Mouse (Mus musculus): ENCODE data around the gene Det1. TPM values are rescaled to one million over a fixed set of nuclear protein-coding genes. Genes with fewer than 3 reads are reported as not detected.

Gene Det1
- polyA plus RNA-seq, 1 experiment from 2014 or later = 7.8 TPM

DNA sequence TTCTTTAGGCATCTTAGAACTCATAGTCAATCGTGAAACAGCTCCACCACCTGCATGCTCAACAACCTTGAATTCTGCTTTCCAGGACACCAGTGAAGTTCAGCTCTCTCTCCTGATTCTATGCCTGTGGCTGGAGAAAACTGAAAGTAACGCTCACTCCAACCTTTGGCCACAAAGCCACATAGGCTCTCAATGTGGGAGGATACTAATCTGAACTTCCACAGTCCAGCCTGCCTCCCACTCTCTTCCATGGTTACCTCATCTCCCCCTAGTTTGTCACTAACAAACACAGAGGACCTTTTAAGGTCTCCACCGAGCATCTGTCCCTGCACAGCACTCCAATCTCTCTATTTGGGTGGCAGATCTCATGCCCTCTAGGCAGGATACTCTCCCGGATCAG lies 11.4 kb downstream of the Det1 start:
- DNase-seq (ENCODE audit: low spot score) = no peak
- WGBS = 82% methylated on average over 4 of the region's 4 CpGs
- ATAC-seq = no peak

GRCm38 (mm10) chr7:78827749-78828362 lies 19.2 kb downstream of the Det1 start:
- DNase-seq (ENCODE audit: low spot score) = peak; percentile 25
- WGBS = 57% methylated on average over 14 of the region's 14 CpGs
- Histone ChIP-seq H3K4me2 (replicated peaks; ENCODE audit: low read depth, low read length) (no peak overlapping the region), H3K27ac (ENCODE audit: low read length) (0 out of 2 replicates have a peak overlapping the region, but pooled peaks have one; percentile 9), H3K4me1 (ENCODE audit: insufficient read depth, low read depth, low read length) (no peaks in the 10 kb centered on the region), H3K4me3 (ENCODE audit: low read depth, low read length) (no peak overlapping the region), H3K36me3 (ENCODE audit: insufficient read depth, low read length) (no peaks in the 10 kb centered on the region; the same call in none of the 2 replicates), H3K27me3 (replicated peaks; ENCODE audit: insufficient read depth, low read length) (no peaks in the 10 kb centered on the region), H3K9me3 (ENCODE audit: low read length) (no peaks in the 10 kb centered on the region), H3K9ac (replicated peaks; ENCODE audit: low read depth) (no peak overlapping the region)
- no peak for TF ChIP-seq EP300 (IDR thresholded peaks at IDR 0.05)
- ATAC-seq = peak; percentile 26

More for the DNA sequence above, 11.4 kb downstream of the Det1 start:
- Histone ChIP-seq H3K4me3 (ENCODE audit: low read depth, low read length) (no peak overlapping the region), H3K9me3 (ENCODE audit: low read length) (no peaks in the 10 kb centered on the region), H3K27ac (ENCODE audit: low read length) (no peak overlapping the region), H3K36me3 (ENCODE audit: insufficient read depth, low read length) (peaks cover 7% of the 10 kb centered on the region; the same call in 1 of the 2 replicates), H3K27me3 (replicated peaks; ENCODE audit: insufficient read depth, low read length) (no peaks in the 10 kb centered on the region), H3K4me1 (ENCODE audit: insufficient read depth, low read depth, low read length) (no peaks in the 10 kb centered on the region), H3K9ac (replicated peaks; ENCODE audit: low read depth) (no peak overlapping the region), H3K4me2 (replicated peaks; ENCODE audit: low read depth, low read length) (no peak overlapping the region)
- TF ChIP-seq CTCF (IDR thresholded peaks at IDR 0.05) (no peak), EP300 (IDR thresholded peaks at IDR 0.05) (no peak)

DNA sequence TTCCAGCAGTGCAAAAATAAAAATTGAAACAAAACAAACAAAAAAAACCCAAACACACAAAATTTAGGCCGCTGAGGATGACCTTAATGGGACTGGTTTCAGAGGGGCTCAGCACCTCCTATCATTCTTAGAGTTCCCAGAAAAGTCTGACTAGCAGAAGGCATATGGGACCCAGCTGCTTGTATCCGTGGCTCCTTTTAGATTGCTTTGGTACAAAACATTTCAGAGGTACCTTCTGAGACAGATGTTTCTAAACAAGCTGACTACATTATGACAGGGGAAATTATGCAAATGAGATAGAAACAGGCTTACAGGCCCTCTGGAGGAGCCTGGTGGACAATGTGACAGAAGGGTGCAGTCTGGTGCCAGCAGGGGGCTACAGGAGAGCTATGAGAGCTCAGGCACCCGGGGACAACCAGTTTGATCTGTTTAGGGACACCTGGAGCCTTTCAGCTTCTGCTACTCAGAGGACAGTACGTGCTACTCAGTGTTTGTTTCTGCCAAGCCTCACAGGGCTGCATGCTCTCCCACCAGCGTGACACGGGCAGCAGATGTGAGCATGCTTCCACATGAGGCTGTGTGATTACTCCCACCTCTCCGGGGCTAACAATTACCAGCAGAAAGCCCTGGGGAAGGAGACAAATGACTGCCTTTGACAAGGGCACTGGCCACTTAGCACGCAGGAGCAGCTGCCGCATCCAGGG lies 20.2 kb downstream of the Det1 start:
- Histone ChIP-seq H3K36me3 (ENCODE audit: insufficient read depth, low read length) (no peaks in the 10 kb centered on the region; the same call in none of the 2 replicates), H3K4me1 (ENCODE audit: insufficient read depth, low read depth, low read length) (no peaks in the 10 kb centered on the region), H3K27ac (ENCODE audit: low read length) (0 out of 2 replicates have a peak overlapping the region, but pooled peaks have one; percentile 9), H3K4me3 (ENCODE audit: low read depth, low read length) (no peak overlapping the region), H3K27me3 (replicated peaks; ENCODE audit: insufficient read depth, low read length) (no peaks in the 10 kb centered on the region), H3K9ac (replicated peaks; ENCODE audit: low read depth) (no peak overlapping the region), H3K4me2 (replicated peaks; ENCODE audit: low read depth, low read length) (no peak overlapping the region), H3K9me3 (ENCODE audit: low read length) (no peaks in the 10 kb centered on the region)
- no peak for TF ChIP-seq EP300 (IDR thresholded peaks at IDR 0.05)
- peak; percentile 38 for TF ChIP-seq CTCF (IDR thresholded peaks at IDR 0.05)
- ATAC-seq (peak; percentile 85), DNase-seq (ENCODE audit: low spot score) (peak; percentile 65)
- WGBS = 59% methylated on average over 9 of the region's 9 CpGs

DNA sequence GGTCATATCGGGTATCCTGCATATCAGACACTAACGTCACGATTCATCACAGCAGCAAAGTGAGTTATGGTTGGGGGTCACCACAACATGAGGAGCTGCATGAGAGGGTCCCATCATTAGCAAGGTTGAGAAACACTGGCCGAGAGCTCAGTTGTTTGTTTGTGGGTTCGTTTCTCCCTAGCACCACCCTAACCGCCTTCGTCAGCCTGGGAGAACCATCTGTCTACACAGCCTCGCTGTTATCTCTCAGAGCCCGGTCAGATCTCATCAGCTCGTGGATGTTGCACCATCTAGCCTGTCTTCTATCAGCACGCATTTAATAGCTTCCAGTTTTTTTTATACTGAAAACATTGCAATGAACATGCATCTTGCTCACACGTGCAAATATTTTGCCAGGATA lies 28.7 kb downstream of the Det1 start:
- Histone ChIP-seq H3K4me2 (replicated peaks; ENCODE audit: low read depth, low read length) (no peak overlapping the region), H3K9me3 (ENCODE audit: low read length) (no peaks in the 10 kb centered on the region), H3K9ac (replicated peaks; ENCODE audit: low read depth) (no peak overlapping the region), H3K4me3 (ENCODE audit: low read depth, low read length) (no peak overlapping the region), H3K27me3 (replicated peaks; ENCODE audit: insufficient read depth, low read length) (no peaks in the 10 kb centered on the region), H3K4me1 (ENCODE audit: insufficient read depth, low read depth, low read length) (no peaks in the 10 kb centered on the region), H3K27ac (ENCODE audit: low read length) (no peak overlapping the region), H3K36me3 (ENCODE audit: insufficient read depth, low read length) (no peaks in the 10 kb centered on the region)
- WGBS = 72% methylated on average over 12 of the region's 12 CpGs
- DNase-seq (ENCODE audit: low spot score) (no peak), ATAC-seq (no peak)
- TF ChIP-seq EP300 (IDR thresholded peaks at IDR 0.05) = no peak
- no peak for TF ChIP-seq CTCF (IDR thresholded peaks at IDR 0.05)

GRCm38 (mm10) chr7:78814766-78815165 lies 32.3 kb downstream of the Det1 start:
- Histone ChIP-seq H3K36me3 (ENCODE audit: insufficient read depth, low read length) (no peaks in the 10 kb centered on the region), H3K4me2 (replicated peaks; ENCODE audit: low read depth, low read length) (no peak overlapping the region), H3K4me1 (ENCODE audit: insufficient read depth, low read depth, low read length) (no peaks in the 10 kb centered on the region), H3K4me3 (ENCODE audit: low read depth, low read length) (no peak overlapping the region), H3K27ac (ENCODE audit: low read length) (no peak overlapping the region), H3K9ac (replicated peaks; ENCODE audit: low read depth) (no peak overlapping the region), H3K9me3 (ENCODE audit: low read length) (no peaks in the 10 kb centered on the region), H3K27me3 (replicated peaks; ENCODE audit: insufficient read depth, low read length) (no peaks in the 10 kb centered on the region)
- TF ChIP-seq CTCF (IDR thresholded peaks at IDR 0.05) = no peak
- TF ChIP-seq EP300 (IDR thresholded peaks at IDR 0.05) = no peak
- ATAC-seq (no peak), DNase-seq (ENCODE audit: low spot score) (no peak)

DNA sequence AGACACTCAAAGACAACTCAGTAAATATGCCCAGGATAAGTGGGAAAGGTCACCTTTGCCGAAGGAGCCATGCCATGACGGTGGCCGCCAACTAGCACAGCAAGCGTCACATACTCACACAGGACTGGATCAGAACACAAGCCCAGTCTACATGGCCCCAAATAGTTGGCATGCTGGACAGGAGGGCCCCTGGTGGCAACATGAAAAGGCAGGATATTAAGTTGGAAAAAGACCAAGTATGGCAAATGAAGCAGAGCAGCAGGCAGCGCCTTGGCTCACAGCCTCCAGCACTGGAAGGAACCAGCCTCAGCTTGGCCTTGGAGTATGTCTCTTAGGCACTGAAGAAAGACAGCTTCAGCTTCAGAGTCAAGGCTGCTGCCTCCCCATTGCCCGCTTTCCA lies 33.3 kb downstream of the Det1 start:
- Histone ChIP-seq H3K9ac (replicated peaks; ENCODE audit: low read depth) (no peak overlapping the region), H3K27ac (ENCODE audit: low read length) (no peak overlapping the region), H3K4me2 (replicated peaks; ENCODE audit: low read depth, low read length) (no peak overlapping the region), H3K4me3 (ENCODE audit: low read depth, low read length) (no peak overlapping the region), H3K9me3 (ENCODE audit: low read length) (no peaks in the 10 kb centered on the region), H3K27me3 (replicated peaks; ENCODE audit: insufficient read depth, low read length) (no peaks in the 10 kb centered on the region), H3K36me3 (ENCODE audit: insufficient read depth, low read length) (no peaks in the 10 kb centered on the region), H3K4me1 (ENCODE audit: insufficient read depth, low read depth, low read length) (no peaks in the 10 kb centered on the region)
- ATAC-seq (no peak), DNase-seq (ENCODE audit: low spot score) (no peak)
- TF ChIP-seq EP300 (IDR thresholded peaks at IDR 0.05) (no peak), CTCF (IDR thresholded peaks at IDR 0.05) (no peak)
- 78% methylated on average over 6 of the region's 6 CpGs for WGBS

All from lung, postnatal 0 days (tissue).